Mouse (Mus musculus) erythroblast, embryonic 14.5 days (primary cell): ENCODE measurements around the gene Ncbp1.

Experiments
- GATA1 ChIP-seq: IDR thresholded peaks from 2 replicates; pipeline ENCODE4 v1.6.1; 2012; ENCODE audit warnings: low read length, inconsistent platforms, mixed read lengths
- TAL1 ChIP-seq: IDR thresholded peaks from 3 replicates; pipeline ENCODE4 v1.6.1; 2012; ENCODE audit warnings: low read length, inconsistent platforms, mixed read lengths

GRCm38 (mm10) chr4:46186466-46186865 is 48.1 kb downstream of the Ncbp1 start:
- TF ChIP-seq GATA1 (no peak), TAL1 (no peak)
